Mouse (Mus musculus) brain, embryonic 14.5 days (tissue): Measurements from ENCODE around the gene Hoga1.

Experiments
- CTCF ChIP-seq: fragments of 200-500 bp; IDR thresholded peaks from 2 replicates; pipeline ENCODE4 v1.5.1; 2012; ENCODE audit warnings: inconsistent platforms, mild to moderate bottlenecking, moderate library complexity, borderline replicate concordance; ENCODE audit not compliant: insufficient read depth, insufficient read length; ENCODE audit errors: extremely low read depth
- POLR2A ChIP-seq: fragments of 200-500 bp; IDR thresholded peaks from 2 replicates; pipeline ENCODE4 v1.6.1; 2012; ENCODE audit warnings: mild to moderate bottlenecking, inconsistent platforms, borderline replicate concordance; ENCODE audit not compliant: poor library complexity, insufficient read depth, insufficient read length, severe bottlenecking; ENCODE audit errors: extremely low read depth

- TF ChIP-seq CTCF: no peak
- no peak for TF ChIP-seq POLR2A
Measured at GRCm38 (mm10) chr19:42016251-42016650, 29.2 kb upstream of the Hoga1 start.
